Mouse (Mus musculus): ENCODE measurements around the gene Rnh1. TPM values are rescaled to one million over a fixed set of nuclear protein-coding genes. Genes with fewer than 3 reads are reported as not detected.

Gene Rnh1
- total and polyA plus RNA-seq, 2 experiments: 106 to 134 TPM

GRCm38 (mm10) chr7:141168518-141168953, 4.1 kb downstream of the Rnh1 start:
- Histone ChIP-seq H3K9ac (ENCODE audit: low read depth, low read length) (peak overlapping the region; percentile 67), H3K27me3 (ENCODE audit: control insufficient read depth, insufficient read depth, low read length) (no peaks in the 10 kb centered on the region), H3K4me3 (ENCODE audit: insufficient read depth, low read depth, low read length) (peak overlapping the region; percentile 61), H3K79me2 (ENCODE audit: control insufficient read depth, insufficient read depth, low read length) (no peaks in the 10 kb centered on the region; the same call in 1 of the 2 replicates), H3K4me1 (ENCODE audit: control insufficient read depth, insufficient read depth, low read length) (peaks cover 22% of the 10 kb centered on the region; the same call in 1 of the 2 replicates), H3K36me3 (ENCODE audit: control insufficient read depth, insufficient read depth, low read length) (peaks cover 16% of the 10 kb centered on the region), H3K27ac (replicated peaks; ENCODE audit: insufficient read depth, low read depth, low read length) (peak overlapping the region; percentile 61)
- TF ChIP-seq CTCF (IDR thresholded peaks at IDR 0.05; ENCODE audit: low read depth, low read length) (no peak), POLR2A (IDR thresholded peaks at IDR 0.05; ENCODE audit: extremely low read depth, insufficient read depth, low read length) (0 out of 2 replicates have a peak, but pooled peaks have one; percentile 47)
- peak; percentile 83 for DNase-seq (ENCODE audit: extremely low read depth, low read depth, low spot score)
- WGBS: 3% methylated on average over 22 of the region's 22 CpGs

GRCm38 (mm10) chr7:141167901-141168517, 4.6 kb downstream of the Rnh1 start:
- peaks cover 21% of the 10 kb centered on the region for H3K36me3 ChIP-seq (ENCODE audit: control insufficient read depth, insufficient read depth, low read length)
- TF ChIP-seq CTCF (IDR thresholded peaks at IDR 0.05; ENCODE audit: low read depth, low read length): no peak
- TF ChIP-seq POLR2A (IDR thresholded peaks at IDR 0.05; ENCODE audit: extremely low read depth, insufficient read depth, low read length): no peak
- H3K27me3 ChIP-seq (ENCODE audit: control insufficient read depth, insufficient read depth, low read length): no peaks in the 10 kb centered on the region
- peaks cover 19% of the 10 kb centered on the region; the same call in 1 of the 2 replicates for H3K4me1 ChIP-seq (ENCODE audit: control insufficient read depth, insufficient read depth, low read length)
- H3K9ac ChIP-seq (ENCODE audit: low read depth, low read length): peak overlapping the region; percentile 67
- WGBS: 11% methylated on average over 7 of the region's 7 CpGs
- peak overlapping the region; percentile 61 for H3K4me3 ChIP-seq (ENCODE audit: insufficient read depth, low read depth, low read length)
- peak; percentile 16 for DNase-seq (ENCODE audit: extremely low read depth, low read depth, low spot score)
- peak overlapping the region; percentile 61 for H3K27ac ChIP-seq (replicated peaks; ENCODE audit: insufficient read depth, low read depth, low read length)
- H3K79me2 ChIP-seq (ENCODE audit: control insufficient read depth, insufficient read depth, low read length): no peaks in the 10 kb centered on the region; the same call in 1 of the 2 replicates

GRCm38 (mm10) chr7:141164850-141165249, 7.8 kb downstream of the Rnh1 start:
- H3K79me2 ChIP-seq (ENCODE audit: control insufficient read depth, insufficient read depth, low read length): no peaks in the 10 kb centered on the region
- TF ChIP-seq CTCF (IDR thresholded peaks at IDR 0.05; ENCODE audit: low read depth, low read length) (no peak), POLR2A (IDR thresholded peaks at IDR 0.05; ENCODE audit: extremely low read depth, insufficient read depth, low read length) (no peak)
- no peak for DNase-seq (ENCODE audit: extremely low read depth, low read depth, low spot score)
- no peak overlapping the region for H3K9ac ChIP-seq (ENCODE audit: low read depth, low read length)
- H3K4me3 ChIP-seq (ENCODE audit: insufficient read depth, low read depth, low read length): no peak overlapping the region
- peaks cover 11% of the 10 kb centered on the region; the same call in 1 of the 2 replicates for H3K4me1 ChIP-seq (ENCODE audit: control insufficient read depth, insufficient read depth, low read length)
- no peaks in the 10 kb centered on the region for H3K27me3 ChIP-seq (ENCODE audit: control insufficient read depth, insufficient read depth, low read length)
- H3K36me3 ChIP-seq (ENCODE audit: control insufficient read depth, insufficient read depth, low read length): peaks cover 49% of the 10 kb centered on the region
- WGBS: 72% methylated on average over 6 of the region's 6 CpGs
- no peak overlapping the region for H3K27ac ChIP-seq (replicated peaks; ENCODE audit: insufficient read depth, low read depth, low read length)

DNA sequence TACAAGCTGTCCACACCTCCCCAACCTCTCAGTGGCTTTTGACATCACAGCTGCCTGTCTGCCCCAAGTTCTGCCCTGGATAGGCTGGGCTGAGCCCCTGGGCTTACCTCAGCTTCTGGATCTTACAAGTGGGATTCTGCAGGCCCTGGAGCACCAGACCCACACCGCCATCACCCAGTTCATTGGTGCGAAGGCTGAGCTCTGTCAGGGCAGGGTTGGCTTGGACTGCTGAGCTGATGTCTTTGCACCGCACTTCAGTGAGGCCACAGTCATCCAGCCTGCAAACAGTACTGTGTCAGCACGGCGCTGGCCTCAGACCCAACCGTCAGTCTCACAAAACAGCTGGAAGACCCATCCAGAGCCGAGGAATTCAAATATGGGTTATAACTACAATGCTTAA, 8.3 kb downstream of the Rnh1 start:
- H3K4me3 ChIP-seq (ENCODE audit: insufficient read depth, low read depth, low read length): no peak overlapping the region
- H3K9ac ChIP-seq (ENCODE audit: low read depth, low read length): no peak overlapping the region
- no peaks in the 10 kb centered on the region for H3K27me3 ChIP-seq (ENCODE audit: control insufficient read depth, insufficient read depth, low read length)
- TF ChIP-seq POLR2A (IDR thresholded peaks at IDR 0.05; ENCODE audit: extremely low read depth, insufficient read depth, low read length) (no peak), CTCF (IDR thresholded peaks at IDR 0.05; ENCODE audit: low read depth, low read length) (no peak)
- no peak for DNase-seq (ENCODE audit: extremely low read depth, low read depth, low spot score)
- peaks cover 52% of the 10 kb centered on the region for H3K36me3 ChIP-seq (ENCODE audit: control insufficient read depth, insufficient read depth, low read length)
- no peaks in the 10 kb centered on the region for H3K79me2 ChIP-seq (ENCODE audit: control insufficient read depth, insufficient read depth, low read length)
- WGBS: 96% methylated on average over 7 of the region's 7 CpGs
- H3K4me1 ChIP-seq (ENCODE audit: control insufficient read depth, insufficient read depth, low read length): peaks cover 7% of the 10 kb centered on the region; the same call in 1 of the 2 replicates
- H3K27ac ChIP-seq (replicated peaks; ENCODE audit: insufficient read depth, low read depth, low read length): no peak overlapping the region

DNA sequence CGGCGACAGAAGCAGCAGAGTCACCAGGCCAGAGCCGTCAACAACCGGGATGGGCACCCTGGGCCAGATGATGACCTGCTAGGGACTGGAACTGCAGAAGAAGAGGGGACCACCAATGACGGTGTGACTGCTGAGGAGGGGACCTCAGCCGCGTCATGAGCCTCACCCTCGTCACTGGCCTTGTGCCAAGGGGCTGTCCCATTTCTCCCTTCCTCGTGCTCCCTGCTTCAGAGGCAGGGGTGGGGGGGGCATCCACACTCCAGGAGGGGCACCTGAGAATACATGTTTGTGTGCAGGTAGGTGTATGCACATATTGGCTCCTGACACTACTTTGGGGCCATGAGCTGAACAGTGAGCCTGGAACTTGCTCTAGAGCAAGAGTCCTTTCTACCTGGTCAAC, 17.3 kb downstream of the Rnh1 start:
- Histone ChIP-seq H3K27me3 (ENCODE audit: control insufficient read depth, insufficient read depth, low read length) (no peaks in the 10 kb centered on the region), H3K36me3 (ENCODE audit: control insufficient read depth, insufficient read depth, low read length) (peaks cover 15% of the 10 kb centered on the region; the same call in 1 of the 2 replicates), H3K9ac (ENCODE audit: low read depth, low read length) (no peak overlapping the region), H3K4me1 (ENCODE audit: control insufficient read depth, insufficient read depth, low read length) (no peaks in the 10 kb centered on the region), H3K4me3 (ENCODE audit: insufficient read depth, low read depth, low read length) (no peak overlapping the region), H3K79me2 (ENCODE audit: control insufficient read depth, insufficient read depth, low read length) (no peaks in the 10 kb centered on the region), H3K27ac (replicated peaks; ENCODE audit: insufficient read depth, low read depth, low read length) (no peak overlapping the region)
- WGBS: 81% methylated on average over 9 of the region's 9 CpGs
- TF ChIP-seq POLR2A (IDR thresholded peaks at IDR 0.05; ENCODE audit: extremely low read depth, insufficient read depth, low read length) (no peak), CTCF (IDR thresholded peaks at IDR 0.05; ENCODE audit: low read depth, low read length) (no peak)
- no peak for DNase-seq (ENCODE audit: extremely low read depth, low read depth, low spot score)

DNA sequence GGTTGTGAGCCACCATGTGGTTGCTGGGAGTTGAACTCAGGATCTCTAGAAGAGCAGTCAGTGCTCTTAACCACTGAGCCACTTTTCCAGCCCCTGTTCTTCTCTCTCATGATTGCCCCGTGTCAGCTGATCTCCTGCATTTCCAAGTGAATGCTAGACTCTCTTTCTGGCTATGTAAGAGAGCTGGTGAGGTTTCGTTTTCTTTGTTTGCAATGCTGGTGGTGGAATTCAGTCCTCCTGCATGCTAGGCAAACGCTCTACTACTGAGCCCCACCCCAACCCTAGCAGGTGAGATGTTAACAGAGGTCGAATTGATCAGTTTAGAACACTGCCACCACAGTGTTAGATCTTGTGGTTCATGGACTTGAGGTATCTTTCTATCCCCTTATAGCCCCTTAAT, 24.0 kb downstream of the Rnh1 start:
- no peak for DNase-seq (ENCODE audit: extremely low read depth, low read depth, low spot score)
- Histone ChIP-seq H3K79me2 (ENCODE audit: control insufficient read depth, insufficient read depth, low read length) (no peaks in the 10 kb centered on the region), H3K9ac (ENCODE audit: low read depth, low read length) (no peak overlapping the region), H3K36me3 (ENCODE audit: control insufficient read depth, insufficient read depth, low read length) (no peaks in the 10 kb centered on the region), H3K27me3 (ENCODE audit: control insufficient read depth, insufficient read depth, low read length) (no peaks in the 10 kb centered on the region), H3K4me1 (ENCODE audit: control insufficient read depth, insufficient read depth, low read length) (no peaks in the 10 kb centered on the region), H3K4me3 (ENCODE audit: insufficient read depth, low read depth, low read length) (no peak overlapping the region), H3K27ac (replicated peaks; ENCODE audit: insufficient read depth, low read depth, low read length) (no peak overlapping the region)
- TF ChIP-seq POLR2A (IDR thresholded peaks at IDR 0.05; ENCODE audit: extremely low read depth, insufficient read depth, low read length) (no peak), CTCF (IDR thresholded peaks at IDR 0.05; ENCODE audit: low read depth, low read length) (no peak)
- WGBS: 65% methylated on average over 4 of the region's 4 CpGs

Measured in liver, adult 2 months (tissue).